Mouse (Mus musculus): Measurements from ENCODE around the gene Lsm10. TPM values are rescaled to one million over a fixed set of nuclear protein-coding genes. Genes with fewer than 3 reads are reported as not detected.

Lsm10 gene
- polyA plus RNA-seq, 1 experiment from 2014 or later, result 23.3 TPM

GRCm38 (mm10) chr4:126130502-126130901, 34.1 kb downstream of the Lsm10 start:
- 79% methylated on average over 11 of the region's 11 CpGs for WGBS (ENCODE audit: insufficient replicate concordance)
- Histone ChIP-seq H3K27ac (ENCODE audit: low read length) (peak overlapping the region; percentile 10), H3K9me3 (replicated peaks; ENCODE audit: control insufficient read depth, low read length) (no peaks in the 10 kb centered on the region), H3K4me1 (ENCODE audit: control insufficient read depth, low read depth, low read length) (no peaks in the 10 kb centered on the region; the same call in 1 of the 2 replicates), H3K4me2 (ENCODE audit: low read depth, low read length) (no peak overlapping the region), H3K36me3 (ENCODE audit: control insufficient read depth, insufficient read depth) (peaks cover 12% of the 10 kb centered on the region), H3K9ac (ENCODE audit: low read depth, low read length) (no peak overlapping the region), H3K27me3 (ENCODE audit: control insufficient read depth, insufficient read depth, low read depth, low read length) (no peaks in the 10 kb centered on the region), H3K4me3 (ENCODE audit: low read depth, low read length) (no peak overlapping the region)
- ATAC-seq (ENCODE audit: low read depth), result no peak

GRCm38 (mm10) chr4:126131290-126132121, 35.1 kb downstream of the Lsm10 start:
- ATAC-seq (ENCODE audit: low read depth), result peak; percentile 45
- no peaks in the 10 kb centered on the region for H3K27me3 ChIP-seq (ENCODE audit: control insufficient read depth, insufficient read depth, low read depth, low read length)
- H3K4me2 ChIP-seq (ENCODE audit: low read depth, low read length), result no peak overlapping the region
- peak overlapping the region; percentile 8; the same call in 1 of the 2 replicates for H3K27ac ChIP-seq (ENCODE audit: low read length)
- H3K4me3 ChIP-seq (ENCODE audit: low read depth, low read length), result no peak overlapping the region
- no peak overlapping the region for H3K9ac ChIP-seq (ENCODE audit: low read depth, low read length)
- 56% methylated on average over 10 of the region's 10 CpGs for WGBS (ENCODE audit: insufficient replicate concordance)
- no peaks in the 10 kb centered on the region; the same call in 1 of the 2 replicates for H3K4me1 ChIP-seq (ENCODE audit: control insufficient read depth, low read depth, low read length)
- H3K36me3 ChIP-seq (ENCODE audit: control insufficient read depth, insufficient read depth), result peaks cover 12% of the 10 kb centered on the region
- no peaks in the 10 kb centered on the region for H3K9me3 ChIP-seq (replicated peaks; ENCODE audit: control insufficient read depth, low read length)

GRCm38 (mm10) chr4:126132636-126133264, 36.3 kb downstream of the Lsm10 start:
- Histone ChIP-seq H3K9me3 (replicated peaks; ENCODE audit: control insufficient read depth, low read length) (no peaks in the 10 kb centered on the region), H3K9ac (ENCODE audit: low read depth, low read length) (no peak overlapping the region), H3K36me3 (ENCODE audit: control insufficient read depth, insufficient read depth) (peaks cover 12% of the 10 kb centered on the region), H3K4me1 (ENCODE audit: control insufficient read depth, low read depth, low read length) (no peaks in the 10 kb centered on the region; the same call in 1 of the 2 replicates), H3K4me3 (ENCODE audit: low read depth, low read length) (no peak overlapping the region), H3K27ac (ENCODE audit: low read length) (no peak overlapping the region), H3K27me3 (ENCODE audit: control insufficient read depth, insufficient read depth, low read depth, low read length) (no peaks in the 10 kb centered on the region), H3K4me2 (ENCODE audit: low read depth, low read length) (no peak overlapping the region)
- WGBS (ENCODE audit: insufficient replicate concordance), result 75% methylated on average over 6 of the region's 6 CpGs
- no peak for ATAC-seq (ENCODE audit: low read depth)

- WGBS (ENCODE audit: insufficient replicate concordance), result 85% methylated on average over 4 of the region's 4 CpGs
- H3K9me3 ChIP-seq (replicated peaks; ENCODE audit: control insufficient read depth, low read length), result no peaks in the 10 kb centered on the region
- no peak overlapping the region for H3K4me3 ChIP-seq (ENCODE audit: low read depth, low read length)
- no peak overlapping the region for H3K4me2 ChIP-seq (ENCODE audit: low read depth, low read length)
- no peak for ATAC-seq (ENCODE audit: low read depth)
- no peaks in the 10 kb centered on the region for H3K27me3 ChIP-seq (ENCODE audit: control insufficient read depth, insufficient read depth, low read depth, low read length)
- peaks cover 7% of the 10 kb centered on the region for H3K36me3 ChIP-seq (ENCODE audit: control insufficient read depth, insufficient read depth)
- no peak overlapping the region for H3K27ac ChIP-seq (ENCODE audit: low read length)
- no peaks in the 10 kb centered on the region; the same call in 1 of the 2 replicates for H3K4me1 ChIP-seq (ENCODE audit: control insufficient read depth, low read depth, low read length)
- H3K9ac ChIP-seq (ENCODE audit: low read depth, low read length), result no peak overlapping the region
Measured at GRCm38 (mm10) chr4:126134236-126134635, 37.8 kb downstream of the Lsm10 start.

- peaks cover 7% of the 10 kb centered on the region for H3K36me3 ChIP-seq (ENCODE audit: control insufficient read depth, insufficient read depth)
- H3K27me3 ChIP-seq (ENCODE audit: control insufficient read depth, insufficient read depth, low read depth, low read length), result no peaks in the 10 kb centered on the region
- no peaks in the 10 kb centered on the region; the same call in 1 of the 2 replicates for H3K4me1 ChIP-seq (ENCODE audit: control insufficient read depth, low read depth, low read length)
- H3K9me3 ChIP-seq (replicated peaks; ENCODE audit: control insufficient read depth, low read length), result no peaks in the 10 kb centered on the region
- WGBS (ENCODE audit: insufficient replicate concordance), result 68% methylated on average over 4 of the region's 4 CpGs
- H3K4me2 ChIP-seq (ENCODE audit: low read depth, low read length), result no peak overlapping the region
- ATAC-seq (ENCODE audit: low read depth), result no peak
- H3K9ac ChIP-seq (ENCODE audit: low read depth, low read length), result no peak overlapping the region
- no peak overlapping the region for H3K27ac ChIP-seq (ENCODE audit: low read length)
- H3K4me3 ChIP-seq (ENCODE audit: low read depth, low read length), result no peak overlapping the region
Measured at GRCm38 (mm10) chr4:126134639-126135038, 38.2 kb downstream of the Lsm10 start.

GRCm38 (mm10) chr4:126137773-126138172, 41.4 kb downstream of the Lsm10 start:
- Histone ChIP-seq H3K27ac (ENCODE audit: low read length) (no peak overlapping the region), H3K9ac (ENCODE audit: low read depth, low read length) (no peak overlapping the region), H3K36me3 (ENCODE audit: control insufficient read depth, insufficient read depth) (peaks cover 6% of the 10 kb centered on the region), H3K4me3 (ENCODE audit: low read depth, low read length) (no peak overlapping the region), H3K4me1 (ENCODE audit: control insufficient read depth, low read depth, low read length) (no peaks in the 10 kb centered on the region), H3K4me2 (ENCODE audit: low read depth, low read length) (no peak overlapping the region), H3K9me3 (replicated peaks; ENCODE audit: control insufficient read depth, low read length) (no peaks in the 10 kb centered on the region), H3K27me3 (ENCODE audit: control insufficient read depth, insufficient read depth, low read depth, low read length) (no peaks in the 10 kb centered on the region)
- WGBS (ENCODE audit: insufficient replicate concordance), result 79% methylated on average over 4 of the region's 4 CpGs
- ATAC-seq (ENCODE audit: low read depth), result no peak

- 63% methylated on average over 5 of the region's 5 CpGs for WGBS (ENCODE audit: insufficient replicate concordance)
Measured at GRCm38 (mm10) chr4:126141021-126141420, 44.6 kb downstream of the Lsm10 start.

GRCm38 (mm10) chr4:126145396-126145795, 49.0 kb downstream of the Lsm10 start:
- H3K9ac ChIP-seq (ENCODE audit: low read depth, low read length), result no peak overlapping the region
- H3K4me2 ChIP-seq (ENCODE audit: low read depth, low read length), result no peak overlapping the region
- WGBS (ENCODE audit: insufficient replicate concordance), result 41% methylated on average over 4 of the region's 4 CpGs
- H3K27me3 ChIP-seq (ENCODE audit: control insufficient read depth, insufficient read depth, low read depth, low read length), result peaks cover 27% of the 10 kb centered on the region
- no peaks in the 10 kb centered on the region for H3K36me3 ChIP-seq (ENCODE audit: control insufficient read depth, insufficient read depth)
- H3K27ac ChIP-seq (ENCODE audit: low read length), result no peak overlapping the region
- peaks cover 17% of the 10 kb centered on the region for H3K4me1 ChIP-seq (ENCODE audit: control insufficient read depth, low read depth, low read length)
- H3K4me3 ChIP-seq (ENCODE audit: low read depth, low read length), result no peak overlapping the region
- ATAC-seq (ENCODE audit: low read depth), result no peak
- no peaks in the 10 kb centered on the region; the same call in 1 of the 2 replicates for H3K9me3 ChIP-seq (replicated peaks; ENCODE audit: control insufficient read depth, low read length)

More at GRCm38 (mm10) chr4:126141021-126141420, 44.6 kb downstream of the Lsm10 start:
- H3K36me3 ChIP-seq (ENCODE audit: control insufficient read depth, insufficient read depth), result peaks cover 6% of the 10 kb centered on the region
- H3K4me2 ChIP-seq (ENCODE audit: low read depth, low read length), result no peak overlapping the region
- no peak overlapping the region for H3K9ac ChIP-seq (ENCODE audit: low read depth, low read length)
- no peak for ATAC-seq (ENCODE audit: low read depth)
- H3K27ac ChIP-seq (ENCODE audit: low read length), result no peak overlapping the region; the same call in 1 of the 2 replicates
- H3K27me3 ChIP-seq (ENCODE audit: control insufficient read depth, insufficient read depth, low read depth, low read length), result no peaks in the 10 kb centered on the region
- H3K4me3 ChIP-seq (ENCODE audit: low read depth, low read length), result no peak overlapping the region
- H3K4me1 ChIP-seq (ENCODE audit: control insufficient read depth, low read depth, low read length), result no peaks in the 10 kb centered on the region
- H3K9me3 ChIP-seq (replicated peaks; ENCODE audit: control insufficient read depth, low read length), result no peaks in the 10 kb centered on the region; the same call in 1 of the 2 replicates

Data from liver, embryonic 16.5 days (tissue).